Mouse (Mus musculus): ENCODE measurements around the gene Usp32.

- TF ChIP-seq POLR2A (IDR thresholded peaks at IDR 0.05; ENCODE audit: insufficient read depth, low read length) (no peak), CTCF (IDR thresholded peaks at IDR 0.05; ENCODE audit: low read depth, low read length) (peak; percentile 6)
Observed at GRCm38 (mm10) chr11:84943948-84944347, 196.0 kb downstream of the Usp32 start.

All from ES-Bruce4 (cell line).